Mouse (Mus musculus): Measurements from ENCODE around the gene Adgrf4. TPM values are rescaled to one million over a fixed set of nuclear protein-coding genes. Genes with fewer than 3 reads are reported as not detected.

The Adgrf4 gene
- total RNA-seq (2022) = under 1 TPM in 1 of 4 experiments, not detected in 3; 0.12 TPM

GRCm38 (mm10) chr17:42692136-42692535 is at the start of gene Adgrf4:
Adgrf4 (minus strand) TSS chr17:42692284.
- peak; percentile 2 for DNase-seq

- DNase-seq = no peak
Measured at GRCm38 (mm10) chr17:42741801-42742217, 49.7 kb upstream of the Adgrf4 start, which contains the start of gene Adgrf2. Adgrf2 (minus strand) TSS chr17:42742179.

GRCm38 (mm10) chr17:42738794-42739193 is 46.7 kb upstream of the Adgrf4 start:
- DNase-seq = no peak

GRCm38 (mm10) chr17:42717161-42717560 is 25.1 kb upstream of the Adgrf4 start:
- DNase-seq = no peak

- no peak for DNase-seq
Measured at GRCm38 (mm10) chr17:42714991-42715390, 22.9 kb upstream of the Adgrf4 start.

GRCm38 (mm10) chr17:42710717-42711116 is 18.6 kb upstream of the Adgrf4 start:
- DNase-seq = no peak

- DNase-seq = no peak
Measured at GRCm38 (mm10) chr17:42705611-42706010, 13.5 kb upstream of the Adgrf4 start.

- DNase-seq = no peak
Measured at GRCm38 (mm10) chr17:42702198-42702597, 10.1 kb upstream of the Adgrf4 start.

GRCm38 (mm10) chr17:42694730-42695129 is 2.6 kb upstream of the Adgrf4 start:
- DNase-seq = no peak

GRCm38 (mm10) chr17:42690531-42690930 is 1.6 kb downstream of the Adgrf4 start:
- no peak for DNase-seq

- no peak for DNase-seq
Measured at GRCm38 (mm10) chr17:42658634-42659422, 33.3 kb downstream of the Adgrf4 start.

GRCm38 (mm10) chr17:42643416-42643815 is 48.7 kb downstream of the Adgrf4 start:
- DNase-seq = no peak

GRCm38 (mm10) chr17:42630206-42630605 is 61.9 kb downstream of the Adgrf4 start:
- DNase-seq = no peak

- peak; percentile 4 for DNase-seq
Measured at GRCm38 (mm10) chr17:42613043-42613737, 78.9 kb downstream of the Adgrf4 start.

- DNase-seq = no peak
Measured at GRCm38 (mm10) chr17:42611295-42611694, 80.8 kb downstream of the Adgrf4 start, which contains the start of gene Opn5. Opn5 (minus strand) TSS chr17:42611395.

GRCm38 (mm10) chr17:42608270-42608669 is 83.8 kb downstream of the Adgrf4 start:
- no peak for DNase-seq

Other genes starting within 250 kb of the Adgrf4 start
- not detected for gene Opn5, start 80.9 kb downstream of the Adgrf4 start, total RNA-seq (2022)
- under 1 TPM in 3 of 4 experiments, not detected in 1; 0.17 to 0.35 (median 0.22) TPM for gene Adgrf2, start 49.9 kb upstream of the Adgrf4 start, total RNA-seq (2022)
- 10 to 100 TPM; 56.2 to 77.5 (median 66.8) TPM for gene Cd2ap, start 184.4 kb upstream of the Adgrf4 start, total RNA-seq (2022)